Mouse (Mus musculus) lung, adult 2 months (tissue): ENCODE measurements around the gene Rbck1. TPM values are rescaled to one million over a fixed set of nuclear protein-coding genes. Genes with fewer than 3 reads are reported as not detected.

ENCODE experiments used
- DNase-seq: peaks from one replicate; pipeline ENCODE4 v3.0.0; 2022
- H3K4me1 ChIP-seq: fragments of 200-500 bp; 2 replicates; pipeline ENCODE4 v1.6.1; 2011; ENCODE audit warnings: low read length; ENCODE audit not compliant: control insufficient read depth, insufficient read depth
- H3K4me3 ChIP-seq: fragments of 200-500 bp; replicated peaks from 2 replicates; pipeline ENCODE3; 2011; ENCODE audit warnings: low read depth, mild to moderate bottlenecking, control low read depth, low read length; ENCODE audit errors: extremely low read depth
- CTCF ChIP-seq: fragments of 200-500 bp; IDR thresholded peaks from 2 replicates; pipeline ENCODE4 v1.5.1; 2011; ENCODE audit warnings: mild to moderate bottlenecking, low read length, control low read depth; ENCODE audit not compliant: insufficient read depth
- POLR2A ChIP-seq: fragments of 200-500 bp; IDR thresholded peaks from 2 replicates; pipeline ENCODE4 v1.6.1; 2011; ENCODE audit warnings: low read depth, mild to moderate bottlenecking, control low read depth, low read length, borderline replicate concordance; ENCODE audit errors: extremely low read depth
- WGBS: fragments of 180-500 bp; shearing (Covaris S2); methylation state at CpG from one replicate; pipeline ENCODE4 v1.1.7; 2018; 5-methylcytosine and 5-hydroxymethylcytosine counted together
- polyA plus RNA-seq: library from polyadenylated mRNA; depleted of rRNA; stranded (reverse); fragments of >200 nt; gene quantifications from 2 replicates; pipeline ENCODE4 v1.2.3, GENCODE M21; 2012

The Rbck1 gene
- polyA plus RNA-seq, 1 experiment = 356 TPM

DNA sequence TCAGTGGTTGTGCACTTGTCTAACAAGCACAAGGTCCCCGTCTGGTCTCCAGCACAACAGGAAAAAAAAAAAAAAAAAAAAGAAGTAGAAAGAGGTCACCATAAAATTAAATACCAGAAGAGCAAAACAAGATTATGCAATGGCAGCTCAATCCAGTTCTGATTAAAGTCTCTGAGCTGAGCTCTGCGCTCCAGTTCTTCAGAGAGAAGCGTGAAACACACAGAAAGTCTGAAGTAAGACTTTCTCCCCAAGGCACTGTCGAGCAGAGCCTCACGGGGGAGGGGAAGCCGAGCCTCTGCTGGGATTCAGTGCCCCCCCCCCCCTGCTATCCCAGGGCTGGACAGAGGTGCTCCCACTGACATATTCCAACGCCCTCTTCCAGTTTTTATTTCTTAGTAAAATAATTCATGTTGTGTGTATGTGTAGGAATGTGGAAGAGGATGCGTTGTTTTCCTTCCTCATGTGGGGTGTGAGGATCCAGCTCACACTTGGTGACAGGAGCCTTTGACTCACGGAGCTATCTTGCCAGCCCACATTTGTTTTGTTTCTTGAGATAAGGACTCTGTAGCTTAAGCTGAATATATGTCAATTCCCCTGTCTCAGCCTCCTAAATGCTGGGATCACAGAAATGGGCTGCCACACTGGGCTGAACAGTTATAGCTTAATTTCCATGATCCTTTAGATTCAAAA, 14.5 kb upstream of the Rbck1 start:
- TF ChIP-seq POLR2A (no peak), CTCF (no peak)
- WGBS = 49% methylated on average over 9 of the region's 9 CpGs
- no peak for DNase-seq
- Histone ChIP-seq H3K4me1 (peaks cover 4% of the 10 kb centered on the region), H3K4me3 (no peak overlapping the region)

- DNase-seq = no peak
- 85% methylated on average over 6 of the region's 6 CpGs for whole genome bisulfite sequencing
- no peak for TF ChIP-seq CTCF
- no peak for TF ChIP-seq POLR2A
- Histone ChIP-seq H3K4me3 (no peak overlapping the region), H3K4me1 (peaks cover 4% of the 10 kb centered on the region)
Measured at GRCm38 (mm10) chr2:152345393-152345792, 12.9 kb upstream of the Rbck1 start.

- WGBS = 78% methylated on average over 5 of the region's 5 CpGs
- no peak for DNase-seq
- TF ChIP-seq POLR2A = no peak
- TF ChIP-seq CTCF = no peak
- Histone ChIP-seq H3K4me1 (peaks cover 4% of the 10 kb centered on the region), H3K4me3 (no peak overlapping the region)
Measured at GRCm38 (mm10) chr2:152344909-152345308, 12.5 kb upstream of the Rbck1 start.

DNA sequence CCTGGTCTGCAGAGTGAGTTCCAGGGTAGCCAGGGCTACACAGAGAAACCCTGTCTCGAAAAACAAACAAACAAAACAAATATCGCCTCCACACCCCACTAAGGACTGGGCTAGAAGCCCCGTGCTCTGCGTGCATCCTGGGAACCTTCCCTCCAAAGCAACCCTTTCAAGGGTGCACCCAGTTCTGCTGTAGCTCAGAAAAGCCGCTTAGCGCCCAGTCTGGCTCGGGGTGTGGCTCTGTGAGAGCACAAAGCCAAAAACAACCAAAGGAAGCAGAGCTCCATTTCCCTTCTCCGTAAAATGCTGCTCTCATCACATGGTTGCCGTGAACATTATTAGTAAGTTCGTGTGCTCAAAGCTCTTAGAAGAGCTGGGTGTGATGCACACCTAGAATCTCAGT, 11.9 kb upstream of the Rbck1 start:
- WGBS = 3% methylated on average over 10 of the region's 10 CpGs
- peak; percentile 33 for DNase-seq
- peak overlapping the region; percentile 69 for H3K4me3 ChIP-seq

DNA sequence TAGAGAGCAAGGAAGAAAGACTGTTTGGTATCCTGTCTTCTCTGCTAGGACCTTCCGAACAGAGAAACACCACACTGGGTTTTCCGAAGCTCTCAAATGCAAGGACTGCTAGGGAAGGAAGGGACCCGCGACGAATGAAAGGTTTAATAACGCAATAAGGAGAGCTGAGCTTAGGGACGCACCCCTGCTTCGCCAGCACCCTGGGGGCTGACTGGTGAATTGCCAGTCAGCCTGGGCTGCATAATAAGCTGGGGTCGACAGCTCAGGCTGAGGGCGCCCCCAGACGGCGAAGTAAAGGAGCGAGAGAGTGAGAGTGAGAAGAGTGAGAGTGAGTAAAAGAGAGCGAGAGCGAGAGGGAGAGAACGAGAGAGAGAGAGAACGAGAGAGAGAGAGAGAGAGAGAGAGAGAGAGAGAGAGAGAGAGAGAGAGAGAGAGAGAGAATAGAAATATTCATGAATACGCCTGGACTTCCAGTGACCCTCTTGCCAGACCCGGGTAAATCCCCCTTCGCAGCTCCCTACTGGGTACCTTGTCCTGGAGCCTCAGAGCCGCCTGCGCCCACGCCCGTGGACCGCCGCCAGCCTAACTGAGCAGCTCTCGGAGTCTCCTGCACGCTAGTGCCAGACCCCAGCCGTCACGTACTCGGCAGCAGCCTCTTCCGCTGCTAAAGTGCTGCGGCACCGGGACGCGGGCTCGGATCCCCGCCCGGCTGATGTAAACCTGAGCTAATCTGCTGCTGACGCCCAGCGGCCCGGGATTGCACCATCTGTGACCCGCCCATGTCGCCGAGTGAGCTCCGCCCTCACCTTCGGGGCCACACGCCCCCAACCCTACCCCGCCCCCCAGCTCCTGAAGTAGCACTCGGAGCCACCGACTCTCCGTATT, 11.1 kb upstream of the Rbck1 start, which contains the start of gene Trib3:
TSS of gene Trib3 (minus strand) at position 704 of the 885 bp plus-strand sequence.
- H3K4me1 ChIP-seq = peaks cover 4% of the 10 kb centered on the region
- WGBS = 2% methylated on average over 51 of the region's 52 CpGs
- H3K4me3 ChIP-seq = peak within 1 kb of the TSS; percentile 69
- peak; percentile 82 for DNase-seq
- TF ChIP-seq CTCF (peak; percentile 66), POLR2A (peak; percentile 59; the same call in 1 of the 2 replicates)

More for the DNA sequence above, 11.9 kb upstream of the Rbck1 start:
- TF ChIP-seq POLR2A (no peak), CTCF (no peak)
- H3K4me1 ChIP-seq = peaks cover 4% of the 10 kb centered on the region

DNA sequence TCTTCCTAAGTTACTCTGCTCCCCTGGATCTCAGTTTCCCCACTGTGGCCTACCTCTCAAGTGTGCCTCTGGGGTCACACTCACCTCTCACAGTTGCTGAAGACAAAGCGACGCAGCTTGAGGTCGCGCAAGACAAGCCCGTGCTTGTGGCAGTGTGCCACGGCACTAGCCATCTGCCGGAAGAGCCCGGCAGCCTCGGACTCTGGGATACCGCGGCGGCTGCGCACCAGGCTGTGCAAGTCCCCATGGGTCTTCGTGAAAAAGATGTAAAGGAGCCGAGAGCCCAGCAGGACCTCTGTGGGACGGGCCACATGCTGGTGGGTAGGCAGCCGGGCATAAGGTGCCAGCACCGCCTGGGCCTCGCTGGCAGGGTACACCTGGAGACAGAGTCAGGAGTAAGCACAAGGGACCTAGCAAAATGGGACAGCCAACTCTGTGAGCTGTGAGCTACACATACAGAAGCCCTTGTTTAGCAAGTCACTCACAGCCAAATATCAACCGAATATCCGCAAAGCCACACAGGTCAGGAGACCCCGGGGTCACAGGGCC, 7.3 kb upstream of the Rbck1 start:
- 93% methylated on average over 22 of the region's 22 CpGs for WGBS
- TF ChIP-seq POLR2A = no peak
- no peak for TF ChIP-seq CTCF
- peaks cover 10% of the 10 kb centered on the region for H3K4me1 ChIP-seq
- no peak overlapping the region for H3K4me3 ChIP-seq
- DNase-seq = no peak

DNA sequence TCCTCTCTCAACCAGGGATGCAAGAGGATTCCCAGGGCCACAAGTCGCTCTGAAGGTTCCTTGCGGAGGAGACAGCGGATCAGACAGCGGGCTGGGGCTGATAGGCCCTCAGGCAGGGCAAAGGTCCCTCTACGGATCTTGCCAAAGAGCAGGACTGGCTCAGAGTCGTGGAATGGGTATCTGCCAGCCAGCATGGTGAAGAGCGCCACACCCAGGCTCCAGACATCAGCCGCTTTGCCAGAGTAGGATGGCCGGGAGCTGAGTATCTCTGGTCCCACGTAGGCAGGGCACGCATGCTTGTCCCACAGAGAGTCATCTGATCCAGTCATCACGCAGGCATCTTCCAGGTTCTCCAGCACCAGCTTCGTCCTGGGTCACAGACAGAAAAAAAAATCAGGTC, 5.9 kb upstream of the Rbck1 start:
- no peak for DNase-seq
- Histone ChIP-seq H3K4me3 (no peak overlapping the region), H3K4me1 (peaks cover 6% of the 10 kb centered on the region)
- TF ChIP-seq CTCF (no peak), POLR2A (no peak)
- WGBS = 77% methylated on average over 13 of the region's 13 CpGs

DNA sequence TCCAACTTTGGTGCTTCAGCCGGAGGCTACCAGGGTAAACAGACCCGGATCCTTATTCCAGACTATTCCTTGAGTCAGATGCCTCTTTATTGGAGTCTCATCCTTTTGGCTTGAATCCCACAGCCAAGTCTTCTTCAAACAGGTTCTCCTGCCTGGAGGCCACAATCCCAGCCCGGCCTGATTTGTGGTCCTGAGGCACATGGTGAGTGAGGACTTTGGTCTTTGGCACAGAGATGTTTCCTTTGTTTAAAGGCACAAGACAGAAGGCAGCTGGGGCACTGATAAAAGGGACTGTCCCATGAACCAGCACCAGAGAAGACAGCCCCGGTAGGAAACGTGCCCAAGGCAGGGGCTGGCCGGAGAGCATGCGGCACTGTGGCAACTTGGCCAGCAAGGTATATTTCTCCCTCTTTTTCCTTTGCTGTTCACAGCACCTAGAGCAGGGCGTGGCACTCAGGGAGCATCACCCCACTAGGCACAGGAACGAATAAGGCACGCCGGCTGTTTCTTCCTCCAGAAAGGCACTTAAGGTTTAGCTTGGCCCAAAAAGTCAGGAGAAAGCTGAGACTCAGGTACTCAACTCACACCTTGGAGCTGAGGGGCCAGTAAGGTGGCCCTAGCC, 5.2 kb upstream of the Rbck1 start:
- no peak for TF ChIP-seq CTCF
- no peak for TF ChIP-seq POLR2A
- DNase-seq = no peak
- 75% methylated on average over 11 of the region's 11 CpGs for WGBS
- Histone ChIP-seq H3K4me3 (no peak overlapping the region), H3K4me1 (peaks cover 6% of the 10 kb centered on the region)

GRCm38 (mm10) chr2:152336856-152337255, 4.4 kb upstream of the Rbck1 start:
- DNase-seq = peak; percentile 54
- no peak overlapping the region for H3K4me3 ChIP-seq
- 66% methylated on average over 1 of the region's 1 CpGs for WGBS
- no peak for TF ChIP-seq POLR2A
- no peak for TF ChIP-seq CTCF
- peaks cover 6% of the 10 kb centered on the region for H3K4me1 ChIP-seq

- Histone ChIP-seq H3K4me1 (peaks cover 8% of the 10 kb centered on the region), H3K4me3 (no peak overlapping the region)
- DNase-seq = no peak
- TF ChIP-seq POLR2A = no peak
- no peak for TF ChIP-seq CTCF
- WGBS = 36% methylated on average over 11 of the region's 11 CpGs
Measured at GRCm38 (mm10) chr2:152335289-152335820, 2.9 kb upstream of the Rbck1 start.
